Mouse (Mus musculus) natural killer cell, adult 2 months (primary cell): ENCODE data around the gene Ppp1r1c.
A peak's percentile ranks its signal among the peaks of the same experiment; 100 is the strongest.
"Not testable (repeated sequence)": the region's sequence is repeated elsewhere in the genome, so short reads cannot be mapped to it uniquely, and the experiment has no call there.

ENCODE experiments used
- DNase-seq, 2 experiments: peaks; one replicate each; pipeline ENCODE4 v3.0.0; 2022; ENCODE audit warnings: low spot score in 2 of 2

Ppp1r1c gene

DNA sequence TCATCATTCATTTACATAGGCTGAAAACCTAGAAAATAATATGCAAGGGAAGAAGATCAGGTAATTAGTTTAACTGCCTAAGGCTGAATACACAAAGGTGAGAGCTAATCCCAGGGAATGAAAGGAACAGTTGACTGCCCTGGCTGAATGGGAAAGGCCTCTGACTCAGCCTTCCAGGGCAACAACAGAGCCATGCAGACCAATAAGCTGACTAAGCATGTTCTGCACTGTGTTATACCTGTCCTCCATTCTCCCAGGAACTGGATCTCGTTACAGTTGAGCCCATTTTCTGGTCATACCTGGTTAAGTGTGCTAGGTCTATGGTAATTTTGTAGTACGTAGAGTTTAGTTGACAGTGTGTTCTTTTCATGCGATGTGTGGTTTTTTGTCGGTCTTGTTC is 36.6 kb downstream of the Ppp1r1c start:
- DNase-seq: no peak

DNA sequence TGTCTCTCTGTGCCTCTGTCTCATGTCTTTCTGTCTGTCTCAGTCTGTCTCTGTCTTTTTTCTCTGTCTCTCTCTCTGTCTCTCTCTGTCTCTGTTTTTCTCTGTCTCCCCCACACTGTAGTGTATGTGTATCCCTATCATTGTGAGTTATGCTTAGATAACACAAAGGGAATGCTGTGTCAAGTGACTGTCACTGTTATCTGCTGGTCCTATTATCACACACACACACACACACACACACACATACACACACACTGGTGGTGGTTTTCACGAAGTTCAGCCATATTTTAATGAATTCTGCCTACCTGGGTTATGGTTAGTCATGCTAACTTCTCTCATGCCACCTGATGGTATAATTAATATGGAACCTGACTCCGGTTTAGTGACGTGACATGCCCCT is 44.1 kb downstream of the Ppp1r1c start:
- DNase-seq: no peak

DNA sequence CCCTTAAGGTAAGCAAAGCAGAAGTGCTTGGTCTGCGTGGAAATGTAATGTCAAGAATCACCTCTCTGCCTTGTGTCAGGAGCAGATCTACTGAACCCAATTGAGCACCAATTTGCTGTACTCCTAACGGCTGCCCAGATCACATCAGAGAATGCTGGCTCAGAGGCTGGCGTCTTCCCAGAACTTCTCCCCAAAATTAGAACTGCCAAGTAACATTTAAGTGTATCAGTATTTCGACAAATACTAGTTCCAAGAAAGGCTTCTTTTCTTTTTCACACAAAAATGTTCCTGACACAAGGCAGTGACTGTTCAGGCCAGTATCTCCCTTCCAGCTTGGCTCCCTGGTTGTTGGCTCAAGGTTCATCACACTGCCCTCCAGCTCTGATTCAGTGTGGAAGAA is 52.4 kb downstream of the Ppp1r1c start:
- DNase-seq: no peak

DNA sequence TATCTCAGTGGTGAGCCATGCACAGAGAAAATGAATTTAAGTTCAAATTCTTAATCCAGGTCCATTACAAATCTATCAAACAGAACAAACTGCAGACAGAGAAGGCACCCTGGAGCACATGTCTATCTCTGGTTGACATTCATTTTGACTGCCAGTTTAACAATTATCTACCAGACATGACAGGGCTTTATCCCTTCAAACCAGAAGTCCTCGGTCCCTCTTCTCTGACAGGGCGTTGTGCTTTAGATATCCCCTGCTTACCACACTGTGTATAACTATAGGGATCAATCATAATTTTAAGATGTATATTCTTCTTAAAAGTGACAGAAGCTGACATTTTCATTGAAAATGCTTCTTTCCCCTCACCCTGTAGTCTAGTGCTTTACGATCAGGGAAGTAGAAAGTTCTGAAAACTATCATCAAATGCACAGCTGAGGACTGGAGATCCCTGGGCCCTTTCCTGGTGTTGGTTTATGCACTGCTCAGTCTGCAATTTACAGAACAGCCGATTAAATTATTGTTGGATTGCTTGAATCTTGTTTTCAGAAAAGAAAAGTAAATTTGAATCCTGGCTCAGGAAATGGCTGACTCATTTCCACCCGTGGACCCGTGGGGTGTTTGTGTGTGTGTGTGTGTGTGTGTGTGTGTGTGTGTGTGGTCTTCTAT is 55.3 kb downstream of the Ppp1r1c start:
- no peak for DNase-seq

DNA sequence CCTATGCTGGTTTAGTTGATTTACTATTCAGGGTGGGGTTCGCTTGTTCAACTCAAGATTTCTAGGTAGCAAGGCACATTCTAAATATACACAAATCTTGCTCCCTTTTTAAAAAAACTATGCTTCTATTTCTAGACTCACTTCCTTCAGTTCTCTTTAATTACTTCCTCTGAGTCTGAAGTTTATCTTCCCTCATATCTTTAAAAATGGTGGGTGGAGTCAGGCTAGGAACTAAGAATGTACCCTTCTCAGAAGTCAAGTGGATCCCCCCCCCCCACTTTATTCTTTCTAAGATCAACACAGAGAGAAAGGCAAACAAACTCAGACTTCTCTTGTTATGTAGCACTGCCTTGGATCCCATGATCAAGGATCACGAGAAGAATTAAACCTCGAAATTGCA is 57.5 kb downstream of the Ppp1r1c start:
- no peak for DNase-seq

DNA sequence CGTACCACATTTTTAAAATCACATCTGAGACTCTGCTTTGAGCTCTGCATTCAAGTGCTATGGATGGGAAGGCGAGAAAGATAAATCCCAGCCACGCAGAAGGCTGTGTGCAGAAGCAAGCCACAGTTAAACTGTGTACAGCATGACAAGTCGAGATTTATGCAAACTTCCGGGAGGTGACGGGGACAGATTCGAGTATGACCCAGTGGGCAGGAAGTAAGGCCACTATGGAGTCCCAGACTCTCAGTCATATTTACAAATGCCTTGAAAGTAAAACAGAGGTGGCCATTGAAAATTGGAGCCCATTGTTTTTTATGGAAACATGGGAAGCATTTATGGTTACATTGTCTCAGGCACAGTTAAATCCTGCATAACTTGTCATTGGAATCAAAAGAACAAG is 58.1 kb downstream of the Ppp1r1c start:
- no peak for DNase-seq

DNA sequence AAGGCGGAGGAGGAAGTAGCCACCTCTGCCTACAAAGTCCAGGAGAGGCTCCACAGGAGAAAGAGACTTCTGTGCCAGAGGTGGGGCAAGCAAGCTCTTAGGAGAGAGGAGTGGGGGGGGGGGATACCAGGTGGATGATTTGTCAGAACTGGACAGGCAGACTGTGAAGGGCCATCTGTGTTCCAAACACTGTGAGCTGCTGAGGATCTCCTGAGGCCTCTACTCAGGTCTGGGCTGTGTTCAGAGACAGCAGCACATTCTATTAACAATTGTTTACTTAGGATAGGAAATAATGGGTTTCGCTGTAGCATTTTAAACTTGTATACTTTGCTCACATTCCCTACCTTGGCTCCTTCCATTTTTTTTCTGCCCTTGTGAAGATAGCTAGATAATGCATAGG is 61.0 kb downstream of the Ppp1r1c start:
- DNase-seq: no peak

DNA sequence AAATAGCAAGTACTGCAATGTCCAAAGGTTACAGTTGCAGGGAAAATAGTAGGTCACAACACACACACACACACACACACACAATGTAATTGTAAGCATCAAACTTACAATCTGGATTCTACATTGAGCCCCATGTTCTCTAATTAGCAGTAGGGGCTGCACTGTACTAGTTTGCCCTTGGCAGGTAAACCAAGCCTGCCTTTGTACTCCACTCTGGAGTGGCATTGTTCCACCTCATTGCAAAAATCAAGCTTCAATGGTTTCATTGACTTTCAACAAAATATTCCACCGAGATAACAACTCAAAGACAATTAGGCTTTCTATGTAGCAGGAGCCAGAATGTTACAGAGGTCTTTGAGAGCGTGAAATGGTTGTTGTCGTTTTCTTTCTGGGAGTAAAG is 62.7 kb downstream of the Ppp1r1c start:
- DNase-seq: no peak

DNA sequence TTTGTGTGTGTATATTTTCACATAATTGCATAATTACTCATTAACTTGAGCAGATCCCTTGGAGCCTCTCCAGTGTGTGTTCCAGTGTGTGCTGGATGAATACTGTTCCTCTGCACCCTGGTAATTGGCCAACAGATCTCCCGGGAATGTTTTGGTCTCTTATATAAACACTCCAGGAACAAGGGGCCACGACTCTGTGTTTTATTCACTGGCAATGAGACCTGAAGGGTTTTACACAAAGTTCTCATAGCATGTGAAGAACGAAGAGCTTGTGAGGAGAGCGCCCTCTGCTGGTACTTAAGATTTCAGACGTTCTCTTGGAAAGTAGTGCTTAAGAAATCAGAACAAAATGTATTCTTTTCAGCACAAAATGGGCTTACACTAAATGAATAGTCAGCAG is 66.8 kb downstream of the Ppp1r1c start:
- DNase-seq: peak; percentile 37 to 59

DNA sequence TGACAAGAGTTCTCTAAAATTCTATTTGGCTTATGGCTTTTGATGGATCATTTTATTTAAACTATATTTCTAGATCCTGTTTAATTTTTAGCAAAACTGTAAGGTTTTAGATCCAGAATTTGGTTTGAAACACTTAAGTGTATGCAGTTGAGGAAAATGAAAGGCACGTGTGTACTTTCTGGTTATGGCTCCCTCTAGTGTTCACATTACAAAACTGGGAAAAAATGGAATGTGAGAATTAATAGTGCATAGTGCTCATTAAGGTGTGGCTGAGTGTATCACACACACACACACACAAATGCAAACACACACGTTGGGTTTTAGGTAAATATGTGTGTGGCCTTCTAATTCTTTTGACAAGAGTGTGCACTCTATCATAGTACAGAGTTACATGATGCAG is 70.2 kb downstream of the Ppp1r1c start:
- no peak for DNase-seq

DNA sequence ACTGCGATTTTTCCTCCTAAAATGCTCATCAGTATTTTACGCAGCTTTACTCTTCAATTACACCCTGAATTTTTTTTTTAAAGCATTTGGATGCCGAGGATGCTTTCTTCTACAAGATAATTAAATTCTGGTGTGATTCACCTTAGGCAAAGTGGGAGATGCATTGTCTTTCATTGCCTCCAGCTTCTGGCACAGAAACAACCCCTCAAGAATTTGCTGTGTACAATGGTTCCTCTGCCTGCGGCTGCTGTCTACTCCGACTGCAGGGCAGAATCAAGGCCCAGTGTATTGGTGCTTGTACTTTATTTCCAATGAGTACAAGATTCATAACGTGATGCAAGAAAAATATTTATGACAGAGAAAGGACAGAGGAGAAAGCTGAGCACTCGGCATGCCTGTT is 73.2 kb downstream of the Ppp1r1c start:
- no peak for DNase-seq

DNA sequence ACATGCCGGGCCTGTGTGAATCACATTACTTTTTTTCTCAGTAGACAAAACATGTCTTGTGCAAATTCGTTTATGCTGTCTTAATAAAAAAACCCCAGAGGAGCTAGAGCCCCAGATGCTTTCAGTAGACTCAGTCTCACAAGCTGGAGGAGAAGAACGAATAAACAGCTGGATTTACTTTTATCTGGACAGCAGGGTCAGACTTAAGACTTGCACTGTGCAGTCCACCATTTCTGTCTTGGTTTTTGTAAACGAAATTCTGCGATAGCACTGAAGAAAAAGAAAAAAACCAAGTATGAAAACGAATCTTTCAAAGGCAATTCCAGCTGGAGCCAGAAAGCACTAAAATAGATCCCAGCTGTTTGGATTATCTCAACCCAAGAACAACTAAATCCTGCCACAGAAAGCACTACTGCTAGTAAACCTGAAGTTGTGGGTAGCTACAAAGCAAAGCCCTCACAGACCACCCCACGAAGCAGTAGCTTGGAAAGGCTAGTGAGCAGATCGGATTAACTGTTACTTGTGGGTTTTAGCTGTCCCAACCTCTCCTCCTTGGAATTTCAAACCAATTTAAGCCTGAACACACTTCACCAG is 78.1 kb downstream of the Ppp1r1c start:
- DNase-seq: no peak

DNA sequence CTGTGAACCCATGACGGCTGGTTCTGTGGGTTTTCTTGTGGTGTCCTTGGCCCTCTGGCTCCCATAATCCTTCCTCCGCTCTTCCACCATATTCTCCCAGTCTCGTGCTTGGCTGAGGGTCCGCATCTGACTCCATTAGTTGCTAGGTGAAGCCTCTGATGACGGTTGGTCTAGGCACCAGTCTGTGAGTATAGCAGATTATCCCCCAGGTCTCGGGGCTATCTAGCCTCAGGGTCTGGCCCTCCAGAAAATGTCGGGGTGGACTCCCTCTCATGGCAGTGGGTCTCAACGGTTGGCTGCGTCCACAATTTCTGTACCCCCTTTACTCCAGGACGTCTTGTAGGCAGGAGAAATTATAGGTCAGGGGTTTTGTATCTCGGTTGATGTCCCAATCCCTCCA is 78.9 kb downstream of the Ppp1r1c start:
- no peak for DNase-seq

DNA sequence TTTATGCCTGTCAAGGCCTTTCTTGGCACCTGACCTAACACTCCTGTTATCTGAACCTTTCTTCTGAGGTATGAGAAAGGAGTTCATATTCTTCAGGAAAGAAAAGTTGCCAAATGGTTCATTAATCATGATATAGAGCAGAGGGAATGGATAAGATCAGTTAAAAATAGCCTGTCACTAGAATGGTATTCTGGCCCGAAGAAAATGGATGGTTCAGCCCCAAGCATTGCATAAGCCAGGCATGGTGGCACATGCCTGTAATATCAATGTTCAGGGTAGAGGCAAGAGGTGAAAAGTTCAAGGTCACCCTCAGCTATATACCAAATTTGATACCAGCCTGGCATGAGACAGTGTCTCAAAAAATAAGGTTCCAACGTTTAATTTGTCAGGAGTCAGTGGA is 85.6 kb downstream of the Ppp1r1c start:
- DNase-seq: no peak

DNA sequence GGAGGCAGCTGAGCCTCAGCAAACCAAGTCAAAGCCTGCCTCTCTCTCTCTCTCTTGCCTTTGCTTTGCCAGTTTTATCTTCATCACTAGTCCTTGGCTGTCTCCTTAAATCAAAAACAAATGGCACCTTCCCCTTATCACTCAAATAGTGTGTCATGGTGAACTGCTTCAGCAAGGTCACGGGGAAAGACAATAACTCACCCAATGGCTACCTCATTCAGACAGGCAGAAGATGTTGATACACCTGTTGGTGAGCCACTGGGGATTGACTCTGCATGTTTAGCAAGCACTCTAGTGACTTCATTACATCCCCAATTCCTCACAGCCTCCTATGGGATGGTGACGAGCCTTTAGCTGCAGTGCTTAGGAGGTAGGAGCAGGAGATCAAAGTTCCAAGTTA is 89.9 kb downstream of the Ppp1r1c start:
- DNase-seq: no peak

DNA sequence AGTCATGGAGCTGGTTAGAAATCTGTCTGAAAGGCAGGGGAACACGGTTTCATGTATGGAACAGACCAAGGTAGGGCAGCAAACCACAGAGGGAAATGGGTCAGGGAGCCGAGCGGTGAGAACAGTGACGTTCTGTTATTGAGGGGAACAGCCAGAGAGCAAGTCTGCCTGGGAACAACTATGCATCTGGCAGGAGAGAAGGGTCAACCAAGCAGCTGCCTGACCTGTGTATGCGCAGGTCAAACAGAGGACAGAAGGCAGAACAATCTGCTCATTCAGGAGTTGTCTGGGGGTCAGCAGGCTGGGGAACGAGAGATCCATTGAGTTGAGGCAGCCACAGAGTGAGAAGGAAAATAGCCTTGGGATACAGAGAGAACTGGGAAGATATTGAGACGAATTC is 91.0 kb downstream of the Ppp1r1c start:
- DNase-seq: no peak

DNA sequence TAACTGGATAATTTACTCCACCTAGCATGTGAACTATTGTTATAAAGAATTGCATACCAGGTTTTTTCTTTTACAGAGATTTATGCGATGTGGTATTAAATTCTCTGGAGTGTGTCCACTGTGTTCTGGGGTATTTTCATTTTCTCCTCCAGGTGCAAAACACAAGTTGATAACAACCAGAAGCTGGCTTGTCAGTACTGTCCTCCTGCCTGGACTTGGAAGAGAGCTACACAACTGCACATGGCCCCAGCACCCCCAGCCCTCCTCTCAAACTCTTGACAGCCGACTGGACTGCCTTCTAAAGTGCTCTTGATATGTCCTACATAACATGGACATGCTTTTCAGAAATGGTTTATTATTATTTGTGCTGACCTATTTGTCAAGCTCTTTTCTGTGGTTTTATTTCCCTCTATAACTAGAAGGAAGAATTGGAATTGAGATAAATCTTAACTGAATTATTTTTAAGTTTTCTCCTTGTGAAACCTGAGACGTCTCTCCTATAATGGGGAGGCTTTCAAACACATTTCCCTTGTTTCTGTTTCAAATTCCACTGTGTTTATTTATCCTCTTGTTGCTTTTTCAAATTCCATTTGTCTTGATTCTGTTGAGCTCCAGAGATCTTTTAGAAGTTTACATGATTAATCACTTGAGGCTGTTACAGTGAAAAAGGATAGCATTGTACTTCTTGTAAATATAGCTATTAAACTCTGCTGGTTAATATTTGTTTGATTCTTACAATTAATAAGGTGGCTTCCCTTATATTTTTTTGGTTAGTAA is 108.3 kb downstream of the Ppp1r1c start:
- no peak for DNase-seq

DNA sequence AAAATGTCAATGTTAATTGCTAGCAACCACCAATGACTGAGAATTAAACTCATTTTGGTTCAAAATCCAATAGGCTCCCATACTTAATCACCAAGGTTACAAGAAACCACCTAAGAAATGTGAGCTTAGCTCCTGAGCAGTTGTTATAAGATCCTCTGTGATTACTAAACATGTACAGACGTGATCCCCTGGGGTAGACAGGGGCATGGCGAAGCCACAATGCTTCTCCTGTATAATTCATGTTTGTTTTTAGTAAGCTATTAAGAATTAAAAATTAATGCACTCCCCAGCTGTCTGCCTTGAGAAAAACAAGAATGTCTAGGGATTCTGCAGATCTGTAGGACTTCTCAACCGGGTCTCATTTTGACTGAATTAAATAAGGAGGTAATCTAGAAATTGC is 112.0 kb downstream of the Ppp1r1c start:
- DNase-seq: no peak

DNA sequence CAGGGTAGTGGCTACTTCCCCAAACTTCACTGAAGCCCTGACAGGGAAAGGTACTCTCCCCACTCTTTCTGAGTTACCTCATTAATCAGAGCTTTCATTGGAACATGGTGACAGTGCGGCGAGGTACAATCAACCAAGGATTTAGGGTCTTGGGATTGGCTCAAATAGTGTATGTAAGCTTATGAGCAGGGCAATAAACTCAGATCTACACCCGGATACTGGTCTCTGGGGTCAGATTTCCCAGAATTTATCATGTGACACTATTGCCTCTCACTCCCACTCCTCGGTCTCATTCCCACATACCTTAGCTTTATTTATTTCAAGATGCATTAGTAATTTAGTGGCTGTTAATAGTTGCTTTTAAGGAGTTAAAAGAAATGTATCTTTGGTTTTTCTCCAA is 118.3 kb downstream of the Ppp1r1c start:
- no peak for DNase-seq

DNA sequence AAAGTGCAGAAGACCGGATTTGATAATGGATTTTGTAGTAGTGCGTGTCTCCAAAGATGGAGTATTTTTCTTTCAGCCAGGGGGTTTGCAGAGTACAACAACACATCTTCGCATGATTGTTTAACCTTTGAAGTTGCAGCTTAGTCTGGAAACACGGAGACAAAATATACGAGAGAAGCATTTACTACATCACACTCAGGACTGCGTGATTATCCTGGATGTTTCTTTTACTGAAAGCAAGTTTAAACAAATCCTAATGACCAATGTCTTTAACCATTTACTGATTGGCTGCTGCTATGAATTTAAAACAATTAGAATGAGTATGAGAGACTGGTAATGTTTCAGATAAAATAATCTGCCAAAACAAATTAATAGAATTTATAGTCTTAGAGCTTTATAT is 131.5 kb downstream of the Ppp1r1c start:
- DNase-seq: no peak

DNA sequence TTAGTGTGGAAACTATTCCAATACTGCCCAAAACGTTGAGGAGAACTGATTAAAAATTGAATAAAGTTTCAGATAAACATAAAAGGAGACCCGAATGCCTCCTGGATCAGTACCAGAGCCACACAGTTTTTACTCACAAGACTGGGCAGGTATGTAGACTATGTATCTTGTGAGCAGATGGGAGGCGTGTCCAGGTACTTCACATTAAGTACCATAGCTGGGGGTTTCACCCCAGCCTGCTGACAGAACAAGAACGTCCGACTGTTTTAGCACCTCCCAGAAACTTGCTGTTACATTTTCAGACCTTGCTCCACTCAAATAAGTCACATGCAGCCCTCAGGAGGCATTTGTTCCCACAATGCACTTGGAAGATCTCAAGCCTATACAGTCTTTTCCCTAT is 131.9 kb downstream of the Ppp1r1c start:
- no peak for DNase-seq

DNA sequence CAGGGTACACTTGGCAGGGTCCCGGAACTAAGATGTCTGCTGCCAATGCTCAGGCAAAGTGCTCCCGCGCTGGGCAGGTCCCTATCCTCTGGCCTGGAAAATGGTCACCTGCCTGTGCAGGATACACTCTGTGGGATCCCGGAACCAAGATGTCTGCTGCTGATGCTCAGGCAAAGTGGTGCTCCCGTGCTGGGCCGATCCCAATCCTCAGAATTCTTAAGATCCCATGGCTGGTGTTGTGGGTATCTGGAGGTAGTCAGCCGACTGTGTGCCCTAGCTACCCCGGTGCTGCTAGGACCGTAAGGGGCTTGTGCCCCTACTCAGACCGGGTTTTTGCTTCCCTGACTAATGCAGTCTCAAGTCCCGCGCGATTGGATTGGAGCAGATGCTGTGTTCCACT is 139.8 kb downstream of the Ppp1r1c start:
- DNase-seq: not testable (repeated sequence)

DNA sequence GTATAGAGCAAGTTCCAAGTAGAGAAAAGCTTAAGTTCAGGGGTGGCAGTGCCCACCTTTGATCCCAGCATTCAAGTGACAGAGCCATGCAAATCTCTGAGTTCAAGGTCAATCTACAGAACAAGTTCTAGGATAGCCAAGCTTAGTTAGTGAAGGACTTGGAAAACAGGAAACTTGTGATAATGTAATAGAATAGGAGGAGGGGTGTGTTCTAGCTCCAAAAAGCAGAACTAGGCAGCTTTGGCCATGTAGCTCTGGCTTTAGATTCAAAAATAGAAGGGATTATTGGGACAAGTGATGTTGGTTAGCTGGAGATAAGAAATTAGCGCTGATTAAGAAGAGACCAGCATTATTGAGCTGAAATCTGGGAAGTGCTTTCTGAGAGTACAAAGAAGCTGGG is 149.3 kb downstream of the Ppp1r1c start:
- no peak for DNase-seq
